Mouse (Mus musculus): ENCODE measurements around the gene Akap13. TPM values are rescaled to one million over a fixed set of nuclear protein-coding genes. Genes with fewer than 3 reads are reported as not detected.

The Akap13 gene
- polyA plus RNA-seq, 1 experiment from 2014 or later = 29.5 TPM

GRCm38 (mm10) chr7:75600360-75601075, 145.2 kb downstream of the Akap13 start:
- H3K4me2 ChIP-seq (ENCODE audit: low read depth) = no peak overlapping the region
- H3K9ac ChIP-seq (ENCODE audit: low read length) = no peak overlapping the region
- 97% methylated on average over 6 of the region's 6 CpGs for WGBS
- H3K4me1 ChIP-seq (ENCODE audit: control insufficient read depth, insufficient read depth, low read length) = no peaks in the 10 kb centered on the region
- H3K36me3 ChIP-seq (ENCODE audit: control insufficient read depth, insufficient read depth, low read length) = no peaks in the 10 kb centered on the region
- no peak overlapping the region for H3K4me3 ChIP-seq (ENCODE audit: low read depth, low read length)
- H3K9me3 ChIP-seq (ENCODE audit: control insufficient read depth, low read length) = no peaks in the 10 kb centered on the region
- DNase-seq (ENCODE audit: low spot score) (no peak), ATAC-seq (ENCODE audit: insufficient read depth, low FRiP score, low TSS enrichment) (no peak)
- H3K27ac ChIP-seq (ENCODE audit: low read depth, low read length) = no peak overlapping the region
- no peaks in the 10 kb centered on the region for H3K27me3 ChIP-seq (ENCODE audit: control insufficient read depth, insufficient read depth, low read length)

- 84% methylated on average over 3 of the region's 3 CpGs for WGBS
- Histone ChIP-seq H3K27ac (ENCODE audit: low read depth, low read length) (no peak overlapping the region), H3K4me1 (ENCODE audit: control insufficient read depth, insufficient read depth, low read length) (no peaks in the 10 kb centered on the region), H3K9ac (ENCODE audit: low read length) (no peak overlapping the region), H3K27me3 (ENCODE audit: control insufficient read depth, insufficient read depth, low read length) (no peaks in the 10 kb centered on the region), H3K9me3 (ENCODE audit: control insufficient read depth, low read length) (no peaks in the 10 kb centered on the region), H3K36me3 (ENCODE audit: control insufficient read depth, insufficient read depth, low read length) (no peaks in the 10 kb centered on the region), H3K4me2 (ENCODE audit: low read depth) (no peak overlapping the region), H3K4me3 (ENCODE audit: low read depth, low read length) (no peak overlapping the region)
- ATAC-seq (ENCODE audit: insufficient read depth, low FRiP score, low TSS enrichment) (no peak), DNase-seq (ENCODE audit: low spot score) (no peak)
These were observed 151.9 kb downstream of the Akap13 start for GRCm38 (mm10) chr7:75607248-75607647.

- WGBS = 63% methylated on average over 5 of the region's 5 CpGs
- ATAC-seq (ENCODE audit: insufficient read depth, low FRiP score, low TSS enrichment) (no peak), DNase-seq (ENCODE audit: low spot score) (no peak)
- no peaks in the 10 kb centered on the region for H3K4me1 ChIP-seq (ENCODE audit: control insufficient read depth, insufficient read depth, low read length)
- H3K27me3 ChIP-seq (ENCODE audit: control insufficient read depth, insufficient read depth, low read length) = no peaks in the 10 kb centered on the region
- H3K4me2 ChIP-seq (ENCODE audit: low read depth) = no peak overlapping the region
- H3K4me3 ChIP-seq (ENCODE audit: low read depth, low read length) = no peak overlapping the region
- H3K36me3 ChIP-seq (ENCODE audit: control insufficient read depth, insufficient read depth, low read length) = no peaks in the 10 kb centered on the region
- H3K9me3 ChIP-seq (ENCODE audit: control insufficient read depth, low read length) = no peaks in the 10 kb centered on the region
- H3K27ac ChIP-seq (ENCODE audit: low read depth, low read length) = no peak overlapping the region
- H3K9ac ChIP-seq (ENCODE audit: low read length) = no peak overlapping the region
These were observed 153.4 kb downstream of the Akap13 start for GRCm38 (mm10) chr7:75608716-75609115.

GRCm38 (mm10) chr7:75609456-75610262, 154.3 kb downstream of the Akap13 start:
- H3K4me3 ChIP-seq (ENCODE audit: low read depth, low read length) = no peak overlapping the region
- no peaks in the 10 kb centered on the region for H3K27me3 ChIP-seq (ENCODE audit: control insufficient read depth, insufficient read depth, low read length)
- 92% methylated on average over 14 of the region's 14 CpGs for WGBS
- H3K4me1 ChIP-seq (ENCODE audit: control insufficient read depth, insufficient read depth, low read length) = no peaks in the 10 kb centered on the region
- ATAC-seq (ENCODE audit: insufficient read depth, low FRiP score, low TSS enrichment) = no peak
- H3K27ac ChIP-seq (ENCODE audit: low read depth, low read length) = no peak overlapping the region
- H3K9me3 ChIP-seq (ENCODE audit: control insufficient read depth, low read length) = no peaks in the 10 kb centered on the region
- no peak overlapping the region for H3K4me2 ChIP-seq (ENCODE audit: low read depth)
- DNase-seq (ENCODE audit: low spot score) = no peak
- H3K9ac ChIP-seq (ENCODE audit: low read length) = no peak overlapping the region
- H3K36me3 ChIP-seq (ENCODE audit: control insufficient read depth, insufficient read depth, low read length) = no peaks in the 10 kb centered on the region

- Histone ChIP-seq H3K27ac (ENCODE audit: low read depth, low read length) (no peak overlapping the region), H3K36me3 (ENCODE audit: control insufficient read depth, insufficient read depth, low read length) (no peaks in the 10 kb centered on the region), H3K4me1 (ENCODE audit: control insufficient read depth, insufficient read depth, low read length) (no peaks in the 10 kb centered on the region), H3K4me2 (ENCODE audit: low read depth) (no peak overlapping the region), H3K9ac (ENCODE audit: low read length) (no peak overlapping the region), H3K9me3 (ENCODE audit: control insufficient read depth, low read length) (no peaks in the 10 kb centered on the region), H3K27me3 (ENCODE audit: control insufficient read depth, insufficient read depth, low read length) (no peaks in the 10 kb centered on the region), H3K4me3 (ENCODE audit: low read depth, low read length) (no peak overlapping the region)
- no peak for ATAC-seq (ENCODE audit: insufficient read depth, low FRiP score, low TSS enrichment)
- WGBS = 92% methylated on average over 9 of the region's 9 CpGs
- DNase-seq (ENCODE audit: low spot score) = no peak
These were observed 155.1 kb downstream of the Akap13 start for GRCm38 (mm10) chr7:75610391-75610790.

- Histone ChIP-seq H3K27me3 (ENCODE audit: control insufficient read depth, insufficient read depth, low read length) (no peaks in the 10 kb centered on the region), H3K27ac (ENCODE audit: low read depth, low read length) (no peak overlapping the region), H3K9ac (ENCODE audit: low read length) (no peak overlapping the region), H3K36me3 (ENCODE audit: control insufficient read depth, insufficient read depth, low read length) (no peaks in the 10 kb centered on the region), H3K9me3 (ENCODE audit: control insufficient read depth, low read length) (no peaks in the 10 kb centered on the region), H3K4me1 (ENCODE audit: control insufficient read depth, insufficient read depth, low read length) (no peaks in the 10 kb centered on the region), H3K4me2 (ENCODE audit: low read depth) (no peak overlapping the region), H3K4me3 (ENCODE audit: low read depth, low read length) (no peak overlapping the region)
- no peak for ATAC-seq (ENCODE audit: insufficient read depth, low FRiP score, low TSS enrichment)
- 92% methylated on average over 15 of the region's 15 CpGs for WGBS
- DNase-seq (ENCODE audit: low spot score) = no peak
These were observed 156.1 kb downstream of the Akap13 start for GRCm38 (mm10) chr7:75611261-75611950.

GRCm38 (mm10) chr7:75612000-75612682, 156.8 kb downstream of the Akap13 start:
- Histone ChIP-seq H3K9ac (ENCODE audit: low read length) (no peak overlapping the region), H3K9me3 (ENCODE audit: control insufficient read depth, low read length) (no peaks in the 10 kb centered on the region), H3K36me3 (ENCODE audit: control insufficient read depth, insufficient read depth, low read length) (no peaks in the 10 kb centered on the region), H3K4me1 (ENCODE audit: control insufficient read depth, insufficient read depth, low read length) (no peaks in the 10 kb centered on the region), H3K27me3 (ENCODE audit: control insufficient read depth, insufficient read depth, low read length) (no peaks in the 10 kb centered on the region), H3K27ac (ENCODE audit: low read depth, low read length) (no peak overlapping the region), H3K4me3 (ENCODE audit: low read depth, low read length) (no peak overlapping the region), H3K4me2 (ENCODE audit: low read depth) (no peak overlapping the region)
- ATAC-seq (ENCODE audit: insufficient read depth, low FRiP score, low TSS enrichment) = no peak
- 87% methylated on average over 13 of the region's 13 CpGs for WGBS
- no peak for DNase-seq (ENCODE audit: low spot score)

- DNase-seq (ENCODE audit: low spot score) (no peak), ATAC-seq (ENCODE audit: insufficient read depth, low FRiP score, low TSS enrichment) (no peak)
- no peak overlapping the region for H3K27ac ChIP-seq (ENCODE audit: low read depth, low read length)
These were observed 157.3 kb downstream of the Akap13 start for GRCm38 (mm10) chr7:75612683-75613053.

More at GRCm38 (mm10) chr7:75612683-75613053, 157.3 kb downstream of the Akap13 start:
- Histone ChIP-seq H3K36me3 (ENCODE audit: control insufficient read depth, insufficient read depth, low read length) (no peaks in the 10 kb centered on the region), H3K27me3 (ENCODE audit: control insufficient read depth, insufficient read depth, low read length) (no peaks in the 10 kb centered on the region), H3K4me2 (ENCODE audit: low read depth) (no peak overlapping the region), H3K4me1 (ENCODE audit: control insufficient read depth, insufficient read depth, low read length) (no peaks in the 10 kb centered on the region), H3K4me3 (ENCODE audit: low read depth, low read length) (no peak overlapping the region), H3K9ac (ENCODE audit: low read length) (no peak overlapping the region), H3K9me3 (ENCODE audit: control insufficient read depth, low read length) (no peaks in the 10 kb centered on the region)
